Mouse (Mus musculus) midbrain, embryonic 13.5 days (tissue): Measurements from ENCODE around the gene Trmt1. TPM values are rescaled to one million over a fixed set of nuclear protein-coding genes. Genes with fewer than 3 reads are reported as not detected.

Source experiments
- ATAC-seq: fragments of 200-750 bp; cut with Nextera tagmentation; 2 replicates; pipeline ENCODE4 v1.8.0; 2017; ENCODE audit warnings: mild to moderate bottlenecking, moderate TSS enrichment, moderate library complexity
- H3K27ac ChIP-seq: fragments of 300-500 bp; sonication (generic); 2 replicates; pipeline ENCODE4 v1.5.1; 2015; ENCODE audit warnings: inconsistent platforms, mild to moderate bottlenecking, moderate library complexity
- H3K27me3 ChIP-seq: fragments of 300-500 bp; sonication (generic); 2 replicates; pipeline ENCODE4 v1.6.1; 2015; ENCODE audit warnings: mild to moderate bottlenecking, inconsistent platforms
- H3K36me3 ChIP-seq: fragments of 300-500 bp; sonication (generic); 2 replicates; pipeline ENCODE4 v1.6.1; 2015; ENCODE audit warnings: mild to moderate bottlenecking, inconsistent platforms
- H3K4me1 ChIP-seq: fragments of 300-500 bp; sonication (generic); replicated peaks from 2 replicates; pipeline ENCODE4 v1.6.1; 2015; ENCODE audit warnings: inconsistent platforms
- H3K4me2 ChIP-seq: fragments of 300-500 bp; sonication (generic); replicated peaks from 2 replicates; pipeline ENCODE4 v1.6.1; 2015; ENCODE audit warnings: moderate library complexity, mild to moderate bottlenecking, inconsistent platforms
- H3K4me3 ChIP-seq: fragments of 300-500 bp; sonication (generic); replicated peaks from 2 replicates; pipeline ENCODE4 v1.5.1; 2015; ENCODE audit warnings: mild to moderate bottlenecking, inconsistent platforms
- H3K9ac ChIP-seq: fragments of 300-500 bp; sonication (generic); replicated peaks from 2 replicates; pipeline ENCODE4 v1.6.1; 2015; ENCODE audit warnings: mild to moderate bottlenecking, inconsistent platforms
- H3K9me3 ChIP-seq: fragments of 300-500 bp; sonication (generic); 2 replicates; pipeline ENCODE4 v1.6.1; 2016; ENCODE audit warnings: mild to moderate bottlenecking, inconsistent platforms
- WGBS: fragments of 180-500 bp; shearing (Covaris S2); methylation state at CpG from one replicate; pipeline ENCODE4 v1.1.7; 2015; 5-methylcytosine and 5-hydroxymethylcytosine counted together
- polyA plus RNA-seq: library from polyadenylated mRNA; unstranded; fragments of >200 nt; fragmentation: Nextera tagmentation; extraction: Ambion mirVana; gene quantifications from 2 replicates; pipeline ENCODE4 v1.2.1, GENCODE M21; 2015

Gene Trmt1
- polyA plus RNA-seq, 1 experiment from 2014 or later: 50.1 TPM

DNA sequence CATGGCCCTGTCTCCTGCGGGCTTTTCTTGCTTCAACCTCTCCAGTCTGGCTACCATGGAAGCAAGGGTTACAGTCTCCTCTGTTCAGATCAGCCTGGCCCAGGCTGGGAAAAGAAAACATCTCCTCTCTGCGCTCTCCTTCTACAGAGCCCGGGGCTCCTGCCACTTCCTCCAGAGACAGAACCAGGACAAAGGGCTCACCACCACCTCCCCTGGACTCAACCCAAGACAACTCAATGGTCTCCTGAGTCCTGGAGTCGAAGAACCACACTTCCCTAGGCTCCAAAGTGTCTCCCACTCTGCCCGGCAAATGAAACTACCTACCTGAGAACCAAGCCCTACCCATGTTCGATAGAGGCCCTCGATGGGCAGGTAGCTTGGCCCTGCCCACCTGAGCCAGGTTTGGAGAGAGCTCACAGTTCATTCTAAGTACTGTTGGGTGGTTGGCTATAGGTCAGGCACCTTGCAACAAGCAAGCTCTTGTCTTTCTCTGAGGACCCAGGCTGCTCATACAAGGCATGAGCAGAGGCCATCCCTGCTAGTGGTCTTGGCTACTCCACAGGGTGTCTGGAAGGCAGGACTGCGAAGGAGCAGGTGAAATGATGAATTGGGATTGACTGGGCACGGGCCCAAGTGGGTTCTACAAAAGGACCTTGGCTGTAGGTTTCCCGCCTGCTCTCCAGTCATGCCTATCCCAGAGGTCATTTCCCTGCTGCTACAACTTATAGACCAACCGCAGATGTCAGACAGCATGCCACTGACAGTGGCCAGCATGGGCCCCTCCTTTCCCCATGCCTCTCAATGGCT, 45.5 kb downstream of the Trmt1 start:
- Histone ChIP-seq H3K9me3 (no peaks in the 10 kb centered on the region), H3K9ac (peak overlapping the region; percentile 4; the same call in 1 of the 2 replicates), H3K27ac (peak overlapping the region; percentile 90), H3K27me3 (peaks cover 39% of the 10 kb centered on the region), H3K36me3 (peaks cover 3% of the 10 kb centered on the region; the same call in 1 of the 2 replicates), H3K4me3 (no peak overlapping the region), H3K4me1 (peaks cover 74% of the 10 kb centered on the region), H3K4me2 (no peak overlapping the region)
- WGBS: 68% methylated on average over 11 of the region's 11 CpGs
- ATAC-seq: no peak

DNA sequence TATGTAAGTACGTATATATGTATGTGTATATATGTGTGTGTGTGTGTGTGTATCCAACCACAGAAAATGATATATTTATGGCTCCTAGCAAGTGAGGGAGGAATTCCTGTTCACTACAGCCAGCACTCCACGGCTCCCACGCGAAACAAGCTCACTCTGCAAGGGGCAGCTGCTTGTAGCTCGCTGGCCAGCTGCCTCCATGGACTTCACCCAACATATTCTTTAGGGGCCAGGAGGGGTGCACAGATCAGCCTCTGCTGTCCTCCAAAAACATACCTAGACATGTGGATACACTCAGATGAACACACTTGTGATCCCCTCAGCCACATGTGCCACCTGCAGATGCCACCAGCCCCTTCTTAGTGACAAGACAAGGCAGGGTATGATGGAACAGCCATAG, 46.4 kb downstream of the Trmt1 start:
- 78% methylated on average over 5 of the region's 5 CpGs for WGBS
- H3K9ac ChIP-seq: 0 out of 2 replicates have a peak overlapping the region, but pooled peaks have one; percentile 36
- H3K4me1 ChIP-seq: peaks cover 78% of the 10 kb centered on the region
- no peak overlapping the region for H3K4me2 ChIP-seq
- peak overlapping the region; percentile 90; the same call in 1 of the 2 replicates for H3K27ac ChIP-seq
- ATAC-seq: no peak
- peaks cover 49% of the 10 kb centered on the region for H3K27me3 ChIP-seq
- no peak overlapping the region for H3K4me3 ChIP-seq
- H3K9me3 ChIP-seq: no peaks in the 10 kb centered on the region
- peaks cover 2% of the 10 kb centered on the region; the same call in 1 of the 2 replicates for H3K36me3 ChIP-seq

DNA sequence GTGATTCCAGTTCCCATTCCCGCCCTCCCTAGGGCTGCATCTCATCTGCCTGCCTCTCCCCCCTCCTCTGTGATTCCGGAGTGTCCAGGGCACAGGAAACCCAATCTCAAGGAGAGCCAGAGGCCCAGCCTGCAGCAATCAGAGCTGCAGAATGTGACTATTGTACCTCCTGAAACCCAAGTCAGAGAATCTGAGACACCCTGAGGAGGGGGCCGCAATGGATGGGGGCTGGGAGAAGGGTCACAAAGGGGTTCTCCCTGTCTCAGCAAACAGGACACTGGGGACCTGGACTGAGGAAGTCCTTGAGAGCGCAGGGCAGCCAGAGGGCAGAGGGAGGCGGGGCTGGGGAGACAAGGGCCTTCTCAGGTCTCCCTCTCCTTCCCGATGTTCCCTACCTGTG, 46.9 kb downstream of the Trmt1 start:
- Histone ChIP-seq H3K36me3 (no peaks in the 10 kb centered on the region), H3K4me3 (no peak overlapping the region), H3K27me3 (peaks cover 53% of the 10 kb centered on the region), H3K9me3 (no peaks in the 10 kb centered on the region), H3K4me2 (no peak overlapping the region), H3K4me1 (peaks cover 79% of the 10 kb centered on the region), H3K27ac (0 out of 2 replicates have a peak overlapping the region, but pooled peaks have one; percentile 90), H3K9ac (peak overlapping the region; percentile 36; the same call in 1 of the 2 replicates)
- 67% methylated on average over 6 of the region's 6 CpGs for WGBS
- no peak for ATAC-seq

DNA sequence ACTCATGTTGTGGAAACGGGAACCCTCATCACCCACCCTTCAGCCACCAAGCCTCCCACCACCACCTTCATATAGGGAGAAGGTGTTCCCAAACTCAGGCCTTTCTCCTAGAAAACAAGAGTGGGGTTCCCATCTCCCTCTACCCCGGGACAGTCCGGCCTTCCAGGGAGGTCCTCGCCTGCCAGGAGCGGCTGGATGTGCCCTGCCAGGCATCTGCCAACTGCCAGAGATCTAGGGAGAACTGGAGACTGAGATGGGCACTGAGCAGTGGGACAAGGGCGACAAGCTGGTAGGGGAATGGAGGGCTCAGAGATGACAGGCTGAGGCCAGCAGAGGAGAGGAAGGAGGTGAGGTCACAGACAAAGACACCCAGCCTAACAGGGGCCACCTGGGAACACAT, 47.9 kb downstream of the Trmt1 start:
- 84% methylated on average over 6 of the region's 6 CpGs for WGBS
- Histone ChIP-seq H3K27ac (no peak overlapping the region), H3K9ac (no peak overlapping the region), H3K27me3 (peaks cover 63% of the 10 kb centered on the region), H3K9me3 (no peaks in the 10 kb centered on the region), H3K4me2 (no peak overlapping the region), H3K36me3 (no peaks in the 10 kb centered on the region), H3K4me3 (no peak overlapping the region), H3K4me1 (peaks cover 79% of the 10 kb centered on the region)
- ATAC-seq: no peak

DNA sequence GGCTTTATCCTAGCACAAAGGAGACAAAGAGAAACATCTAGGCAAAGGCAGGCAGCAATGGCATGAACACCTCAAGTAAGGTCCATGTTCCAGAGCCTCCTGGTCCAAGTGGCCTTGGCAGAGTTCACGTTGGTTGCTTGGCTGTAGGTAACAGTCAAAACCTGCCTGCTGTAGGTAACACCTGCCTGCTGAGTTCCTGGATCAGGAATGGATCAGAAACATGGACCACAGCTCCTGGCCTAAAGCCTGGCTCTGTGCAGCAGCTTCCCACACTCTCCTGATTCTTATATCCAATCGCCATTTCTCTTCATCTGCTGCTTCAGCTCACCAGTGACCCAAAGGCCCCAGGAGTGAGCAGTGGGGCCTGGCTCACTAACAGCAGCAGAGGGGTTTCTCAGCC, 48.6 kb downstream of the Trmt1 start:
- H3K4me1 ChIP-seq: peaks cover 78% of the 10 kb centered on the region
- no peaks in the 10 kb centered on the region for H3K9me3 ChIP-seq
- peaks cover 70% of the 10 kb centered on the region for H3K27me3 ChIP-seq
- no peak overlapping the region for H3K4me3 ChIP-seq
- ATAC-seq: no peak
- H3K36me3 ChIP-seq: no peaks in the 10 kb centered on the region
- 88% methylated on average over 2 of the region's 2 CpGs for WGBS
- no peak overlapping the region for H3K27ac ChIP-seq
- no peak overlapping the region for H3K4me2 ChIP-seq
- 0 out of 2 replicates have a peak overlapping the region, but pooled peaks have one; percentile 2 for H3K9ac ChIP-seq

DNA sequence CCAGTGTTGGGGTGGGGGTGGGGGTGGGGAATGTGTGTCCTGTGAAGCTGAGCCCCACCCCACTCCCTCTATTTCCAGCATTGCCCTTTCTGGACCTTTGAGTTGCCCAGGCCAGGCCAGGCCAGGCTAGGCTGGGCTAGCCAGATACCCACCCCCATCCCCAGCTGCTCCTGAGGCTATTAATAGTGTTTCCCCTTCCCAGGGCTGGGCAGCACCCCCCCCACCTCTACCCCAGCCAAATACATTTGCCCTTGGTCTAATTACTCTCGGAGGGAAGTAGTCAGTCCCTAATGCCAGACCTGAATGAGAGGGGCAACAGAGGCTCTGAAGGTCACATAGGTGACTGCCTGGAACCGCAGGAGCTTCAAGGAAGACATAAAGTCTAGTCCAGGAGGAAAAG, 49.5 kb downstream of the Trmt1 start:
- Histone ChIP-seq H3K4me2 (no peak overlapping the region), H3K27me3 (peaks cover 79% of the 10 kb centered on the region), H3K27ac (no peak overlapping the region), H3K36me3 (no peaks in the 10 kb centered on the region), H3K9ac (no peak overlapping the region; the same call in 1 of the 2 replicates), H3K9me3 (no peaks in the 10 kb centered on the region), H3K4me1 (peaks cover 77% of the 10 kb centered on the region), H3K4me3 (no peak overlapping the region)
- WGBS: 35% methylated on average over 2 of the region's 2 CpGs
- no peak for ATAC-seq

DNA sequence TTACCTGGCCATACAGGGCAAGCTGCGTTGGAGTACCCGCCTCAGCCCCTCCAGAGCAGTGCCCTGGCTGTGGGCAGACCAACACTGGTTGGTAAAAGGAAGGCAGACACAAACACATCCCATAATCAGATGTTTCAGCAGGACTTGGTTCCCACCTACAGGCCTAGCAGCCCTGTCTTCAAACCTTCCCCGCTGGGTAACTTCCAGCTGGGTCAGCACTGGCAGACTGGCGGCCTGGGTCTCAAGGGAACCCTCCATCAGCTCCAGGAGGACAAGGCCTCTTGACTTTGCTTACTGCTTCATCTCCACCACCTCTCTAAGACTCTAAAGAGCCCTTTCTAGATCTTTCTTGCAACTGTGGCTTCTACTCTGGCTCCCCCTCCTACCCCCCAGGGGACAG, 50.4 kb downstream of the Trmt1 start:
- Histone ChIP-seq H3K27me3 (peaks cover 89% of the 10 kb centered on the region), H3K9me3 (no peaks in the 10 kb centered on the region), H3K36me3 (no peaks in the 10 kb centered on the region), H3K4me3 (no peak overlapping the region), H3K9ac (0 out of 2 replicates have a peak overlapping the region, but pooled peaks have one; percentile 5), H3K4me1 (peaks cover 76% of the 10 kb centered on the region), H3K27ac (no peak overlapping the region), H3K4me2 (no peak overlapping the region)
- no peak for ATAC-seq
- 85% methylated on average over 4 of the region's 4 CpGs for WGBS

DNA sequence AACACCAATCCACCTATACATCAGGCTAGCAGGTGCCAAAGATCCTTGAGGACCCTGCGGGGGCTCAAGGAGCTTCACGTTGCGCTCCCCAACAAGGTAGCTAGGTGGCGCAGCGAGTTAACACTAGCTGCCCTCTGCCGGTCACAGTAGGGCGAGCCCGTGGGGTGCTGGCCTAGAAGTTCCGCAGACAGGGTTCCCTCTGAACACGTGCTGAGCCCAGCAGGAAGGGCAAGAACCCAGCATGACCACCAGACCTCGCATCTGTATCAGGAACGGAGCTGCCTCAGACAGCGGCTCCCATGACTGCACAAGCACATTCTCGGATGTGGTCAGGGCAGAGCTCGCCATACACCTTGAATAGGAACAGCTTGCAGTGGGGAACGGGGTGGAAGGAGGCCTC, 51.5 kb downstream of the Trmt1 start:
- Histone ChIP-seq H3K9ac (peak overlapping the region; percentile 21; the same call in 1 of the 2 replicates), H3K27me3 (peaks cover 98% of the 10 kb centered on the region), H3K9me3 (no peaks in the 10 kb centered on the region), H3K36me3 (no peaks in the 10 kb centered on the region), H3K4me1 (peaks cover 76% of the 10 kb centered on the region), H3K4me2 (peak overlapping the region; percentile 39), H3K4me3 (peak overlapping the region; percentile 15; the same call in 1 of the 2 replicates), H3K27ac (0 out of 2 replicates have a peak overlapping the region, but pooled peaks have one; percentile 37)
- peak; percentile 53 for ATAC-seq
- WGBS: 1% methylated on average over 16 of the region's 16 CpGs

DNA sequence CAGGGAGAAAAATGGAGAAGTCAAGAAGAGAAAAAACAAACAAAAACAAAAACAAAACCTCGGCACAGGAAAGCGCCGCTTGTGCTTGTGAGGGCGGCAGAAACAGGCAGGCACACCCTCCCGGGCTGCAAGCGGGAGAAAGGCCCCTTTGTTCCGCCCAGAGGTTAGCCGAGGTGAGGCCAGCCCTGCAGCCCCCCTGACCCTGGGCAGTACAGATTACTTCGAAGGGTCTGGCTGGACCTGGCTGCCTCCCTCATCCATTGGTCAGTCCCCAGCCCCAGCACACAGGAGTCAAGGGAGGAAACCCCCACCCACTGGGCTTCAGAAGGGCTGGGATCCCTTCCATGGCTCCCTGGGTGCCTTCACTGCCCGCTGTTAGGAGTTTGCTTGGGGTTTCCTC, 52.2 kb downstream of the Trmt1 start:
- Histone ChIP-seq H3K27ac (no peak overlapping the region), H3K27me3 (peaks cover 100% of the 10 kb centered on the region), H3K4me3 (no peak overlapping the region), H3K4me1 (peaks cover 76% of the 10 kb centered on the region), H3K36me3 (no peaks in the 10 kb centered on the region), H3K4me2 (no peak overlapping the region), H3K9ac (0 out of 2 replicates have a peak overlapping the region, but pooled peaks have one; percentile 19), H3K9me3 (no peaks in the 10 kb centered on the region)
- WGBS: 5% methylated on average over 10 of the region's 10 CpGs
- no peak for ATAC-seq

DNA sequence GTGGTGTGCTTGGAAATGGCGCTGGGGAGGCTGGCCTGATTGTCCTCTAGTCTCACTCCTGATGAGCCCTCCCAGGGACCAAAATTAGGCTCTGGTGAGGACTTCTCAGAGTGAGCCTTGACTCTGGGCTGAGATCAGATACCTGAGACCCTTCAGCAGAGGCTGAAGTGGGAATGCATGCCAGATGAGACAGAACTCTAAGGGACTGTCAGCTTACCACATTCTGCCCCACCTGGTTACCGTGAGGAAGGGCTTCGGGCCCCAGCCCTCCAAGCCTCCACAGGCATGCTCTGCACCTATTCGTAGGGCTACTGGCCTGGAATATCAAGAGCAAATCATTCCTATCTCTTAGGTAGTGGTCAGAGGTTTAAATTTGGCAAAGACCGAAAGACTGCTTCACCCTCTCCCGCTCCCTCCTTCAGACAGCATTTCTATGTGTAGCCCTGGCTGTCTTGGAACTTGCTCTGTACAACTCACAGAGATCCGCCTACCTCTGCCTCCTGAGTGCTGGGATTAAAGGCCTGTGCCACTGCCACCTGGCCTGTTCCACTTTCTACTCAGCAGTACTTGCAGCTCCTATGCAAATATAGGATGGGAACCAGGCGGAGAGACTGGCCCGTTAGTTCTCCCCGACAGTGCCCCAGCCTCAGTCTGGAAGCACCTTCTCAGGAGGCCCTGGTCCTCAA, 52.8 kb downstream of the Trmt1 start:
- Histone ChIP-seq H3K4me2 (no peak overlapping the region), H3K4me1 (peaks cover 79% of the 10 kb centered on the region), H3K27ac (no peak overlapping the region), H3K9ac (0 out of 2 replicates have a peak overlapping the region, but pooled peaks have one; percentile 19), H3K36me3 (no peaks in the 10 kb centered on the region), H3K4me3 (no peak overlapping the region), H3K9me3 (no peaks in the 10 kb centered on the region), H3K27me3 (peaks cover 100% of the 10 kb centered on the region)
- WGBS: 32% methylated on average over 10 of the region's 10 CpGs
- no peak for ATAC-seq

DNA sequence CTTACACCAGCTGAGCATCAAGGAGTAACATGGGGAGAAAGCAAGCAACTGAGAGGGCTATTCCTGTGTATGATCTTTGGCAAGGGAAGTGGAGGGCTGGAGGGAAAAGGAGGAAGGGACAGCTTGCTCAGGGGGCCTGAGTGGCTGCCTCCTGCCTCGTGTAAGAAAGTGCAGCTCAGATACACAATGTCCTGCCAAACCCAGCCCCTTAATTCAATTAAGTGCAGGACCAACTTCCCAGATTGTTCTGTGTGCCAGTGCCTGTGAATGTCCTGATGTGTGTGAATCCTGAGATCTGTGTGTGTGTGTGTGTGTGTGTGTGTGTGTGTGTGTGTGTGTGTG, 53.3 kb downstream of the Trmt1 start:
- no peak for ATAC-seq
- Histone ChIP-seq H3K27ac (no peak overlapping the region), H3K4me1 (peaks cover 79% of the 10 kb centered on the region), H3K4me3 (no peak overlapping the region), H3K4me2 (no peak overlapping the region), H3K9ac (no peak overlapping the region), H3K27me3 (peaks cover 100% of the 10 kb centered on the region), H3K9me3 (no peaks in the 10 kb centered on the region), H3K36me3 (no peaks in the 10 kb centered on the region)
- WGBS: 12% methylated on average over 1 of the region's 1 CpGs
